Mouse (Mus musculus): Measurements from ENCODE around the gene Hmga2.
A peak's percentile ranks its signal among the peaks of the same experiment; 100 is the strongest.
"Not testable (repeated sequence)": the region's sequence is repeated elsewhere in the genome, so short reads cannot be mapped to it uniquely, and the experiment has no call there.

Hmga2 gene

GRCm38 (mm10) chr10:120390912-120391835 lies 85.1 kb downstream of the Hmga2 start:
- DNase-seq = peak; percentile 61

GRCm38 (mm10) chr10:120389707-120390106 lies 86.6 kb downstream of the Hmga2 start:
- DNase-seq = no peak

- DNase-seq = peak; percentile 79
Observed at GRCm38 (mm10) chr10:120388966-120389365, 87.3 kb downstream of the Hmga2 start.

GRCm38 (mm10) chr10:120388400-120388871 lies 87.8 kb downstream of the Hmga2 start:
- peak; percentile 45 for DNase-seq

GRCm38 (mm10) chr10:120387105-120387504 lies 89.2 kb downstream of the Hmga2 start:
- no peak for DNase-seq

- DNase-seq = peak; percentile 53
Observed at GRCm38 (mm10) chr10:120384797-120385600, 91.3 kb downstream of the Hmga2 start.

- no peak for DNase-seq
Observed at GRCm38 (mm10) chr10:120384040-120384439, 92.2 kb downstream of the Hmga2 start.

GRCm38 (mm10) chr10:120377795-120378194 lies 98.5 kb downstream of the Hmga2 start:
- no peak for DNase-seq

- DNase-seq = peak; percentile 82
Observed at GRCm38 (mm10) chr10:120377327-120377752, 98.9 kb downstream of the Hmga2 start.

GRCm38 (mm10) chr10:120375438-120375837 lies 100.8 kb downstream of the Hmga2 start:
- DNase-seq = no peak

- DNase-seq = no peak
Observed at GRCm38 (mm10) chr10:120371215-120371614, 105.1 kb downstream of the Hmga2 start.

GRCm38 (mm10) chr10:120369187-120369805 lies 107.0 kb downstream of the Hmga2 start:
- DNase-seq = no peak

- DNase-seq = not testable (repeated sequence)
Observed at GRCm38 (mm10) chr10:120366173-120366592, 110.1 kb downstream of the Hmga2 start.

- DNase-seq = no peak
Observed at GRCm38 (mm10) chr10:120365380-120366172, 110.7 kb downstream of the Hmga2 start.

- no peak for DNase-seq
Observed at GRCm38 (mm10) chr10:120363983-120364582, 112.2 kb downstream of the Hmga2 start.

GRCm38 (mm10) chr10:120363298-120363982 lies 112.8 kb downstream of the Hmga2 start:
- not testable (repeated sequence) for DNase-seq

- no peak for DNase-seq
Observed at GRCm38 (mm10) chr10:120354523-120355030, 121.7 kb downstream of the Hmga2 start.

- no peak for DNase-seq
Observed at GRCm38 (mm10) chr10:120345325-120345724, 130.9 kb downstream of the Hmga2 start.

- no peak for DNase-seq
Observed at GRCm38 (mm10) chr10:120344558-120345318, 131.5 kb downstream of the Hmga2 start.

GRCm38 (mm10) chr10:120339906-120340305 lies 136.4 kb downstream of the Hmga2 start:
- DNase-seq = not testable (repeated sequence)

Data from kidney, adult 9 months (tissue).